Mouse (Mus musculus): ENCODE data around the gene Cldn1. TPM values are rescaled to one million over a fixed set of nuclear protein-coding genes. Genes with fewer than 3 reads are reported as not detected.

Gene Cldn1
- total RNA-seq (2021) = 15.6 and 22.8 TPM in 2 replicates
- long read RNA-seq, experiment 1, partial matches to known transcripts = 0 of 2 reads
- long read RNA-seq, experiment 1, other reads (novel, unspliced or antisense) = 0 of 2 reads
- long read RNA-seq, experiment 2, partial matches to known transcripts = 0 of 3 reads
- long read RNA-seq, experiment 2, other reads (novel, unspliced or antisense) = 0 of 3 reads

GRCm38 (mm10) chr16:26371325-26372053 lies at the start of gene Cldn1:
Gene Cldn1 (minus strand): TSS chr16:26371841.
- DNase-seq = peak; percentile 94

GRCm38 (mm10) chr16:26418616-26419015 lies 47.0 kb upstream of the Cldn1 start:
- no peak for DNase-seq

- no peak for DNase-seq
These were observed 32.4 kb upstream of the Cldn1 start for GRCm38 (mm10) chr16:26404070-26404469.

GRCm38 (mm10) chr16:26400971-26401370 lies 29.3 kb upstream of the Cldn1 start:
- no peak for DNase-seq

- no peak for DNase-seq
These were observed 28.9 kb upstream of the Cldn1 start for GRCm38 (mm10) chr16:26400549-26400948.

GRCm38 (mm10) chr16:26390936-26391335 lies 19.3 kb upstream of the Cldn1 start:
- DNase-seq = no peak

- DNase-seq = no peak
These were observed 14.5 kb upstream of the Cldn1 start for GRCm38 (mm10) chr16:26386159-26386558.

GRCm38 (mm10) chr16:26384112-26384649 lies 12.5 kb upstream of the Cldn1 start:
- no peak for DNase-seq

- DNase-seq = no peak
These were observed 5.5 kb upstream of the Cldn1 start for GRCm38 (mm10) chr16:26377170-26377569.

GRCm38 (mm10) chr16:26370127-26370526 lies 1.5 kb downstream of the Cldn1 start:
- DNase-seq = no peak

GRCm38 (mm10) chr16:26369044-26369730 lies 2.5 kb downstream of the Cldn1 start:
- DNase-seq = no peak

- DNase-seq = no peak
These were observed 3.5 kb downstream of the Cldn1 start for GRCm38 (mm10) chr16:26368121-26368520.

- no peak for DNase-seq
These were observed 10.9 kb downstream of the Cldn1 start for GRCm38 (mm10) chr16:26360694-26361093.

GRCm38 (mm10) chr16:26359619-26360018 lies 12.0 kb downstream of the Cldn1 start:
- DNase-seq = peak; percentile 36

GRCm38 (mm10) chr16:26358898-26359297 lies 12.7 kb downstream of the Cldn1 start:
- DNase-seq = peak; percentile 21

- DNase-seq = no peak
These were observed 13.5 kb downstream of the Cldn1 start for GRCm38 (mm10) chr16:26357863-26358780.

GRCm38 (mm10) chr16:26355513-26355912 lies 16.1 kb downstream of the Cldn1 start:
- DNase-seq = no peak

GRCm38 (mm10) chr16:26350786-26351185 lies 20.9 kb downstream of the Cldn1 start:
- DNase-seq = no peak

- no peak for DNase-seq
These were observed 22.8 kb downstream of the Cldn1 start for GRCm38 (mm10) chr16:26348809-26349208.

- DNase-seq = peak; percentile 9
These were observed 55.4 kb downstream of the Cldn1 start for GRCm38 (mm10) chr16:26316281-26316680.

- peak; percentile 11 for DNase-seq
These were observed 56.8 kb downstream of the Cldn1 start for GRCm38 (mm10) chr16:26314815-26315214.

- DNase-seq = no peak
These were observed 62.2 kb downstream of the Cldn1 start for GRCm38 (mm10) chr16:26309402-26309801.
